Mouse (Mus musculus): Measurements from ENCODE around the gene Frmd4a.

GRCm38 (mm10) chr2:4142221-4142950, 124.9 kb downstream of the Frmd4a start:
- TF ChIP-seq CTCF (IDR thresholded peaks at IDR 0.05) (no peak), POLR2A (IDR thresholded peaks at IDR 0.05; ENCODE audit: insufficient read depth, low read depth, low read length) (no peak), EP300 (IDR thresholded peaks at IDR 0.05; ENCODE audit: insufficient read depth, low read depth, low read length) (no peak)
